Mouse (Mus musculus): ENCODE results near the gene Mesp1. TPM values are rescaled to one million over a fixed set of nuclear protein-coding genes. Genes with fewer than 3 reads are reported as not detected.
A peak's percentile ranks its signal among the peaks of the same experiment; 100 is the strongest.

Mesp1 gene
- polyA plus RNA-seq, 1 experiment from 2014 or later, result not detected

DNA sequence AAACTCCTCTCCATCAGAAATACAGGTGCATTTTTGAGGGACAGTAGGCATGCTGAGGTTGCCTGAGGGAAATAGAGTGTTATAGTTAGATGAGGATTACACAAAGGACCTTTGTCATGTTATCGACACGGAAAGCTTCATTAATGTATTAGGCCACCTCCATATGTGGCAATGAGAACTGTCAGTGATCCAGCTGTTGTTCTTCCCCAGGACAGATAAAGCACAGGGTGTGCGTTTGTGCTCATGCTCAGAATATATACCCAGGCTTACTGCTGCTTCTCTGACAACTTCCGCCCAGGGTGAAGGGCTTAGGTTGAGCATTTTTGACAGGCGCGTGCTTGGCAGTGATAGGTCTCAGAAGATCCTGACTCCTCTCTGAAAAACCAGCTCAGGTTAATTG, 44.1 kb downstream of the Mesp1 start:
- H3K4me3 ChIP-seq (ENCODE audit: low read depth, low read length), result no peak overlapping the region
- TF ChIP-seq EP300 (IDR thresholded peaks at IDR 0.05; ENCODE audit: low read depth) (no peak), CTCF (IDR thresholded peaks at IDR 0.05; ENCODE audit: low read depth) (no peak)
- no peaks in the 10 kb centered on the region for H3K9me3 ChIP-seq (ENCODE audit: low read length)
- DNase-seq, result no peak
- H3K27me3 ChIP-seq (ENCODE audit: insufficient read depth, low read length), result no peaks in the 10 kb centered on the region
- H3K9ac ChIP-seq (replicated peaks), result no peak overlapping the region
- no peaks in the 10 kb centered on the region for H3K4me1 ChIP-seq (ENCODE audit: insufficient read depth)
- no peak for ATAC-seq
- H3K4me2 ChIP-seq (ENCODE audit: low read depth, low read length), result no peak overlapping the region
- 78% methylated on average over 6 of the region's 6 CpGs for WGBS (ENCODE audit: insufficient replicate concordance)
- no peaks in the 10 kb centered on the region for H3K36me3 ChIP-seq (replicated peaks; ENCODE audit: insufficient read depth, low read length)
- no peak overlapping the region for H3K27ac ChIP-seq (ENCODE audit: low read depth)

- Histone ChIP-seq H3K27ac (ENCODE audit: low read depth) (no peak overlapping the region), H3K4me1 (ENCODE audit: insufficient read depth) (peaks cover 9% of the 10 kb centered on the region), H3K27me3 (ENCODE audit: insufficient read depth, low read length) (no peaks in the 10 kb centered on the region), H3K9me3 (ENCODE audit: low read length) (no peaks in the 10 kb centered on the region), H3K36me3 (replicated peaks; ENCODE audit: insufficient read depth, low read length) (no peaks in the 10 kb centered on the region), H3K9ac (replicated peaks) (no peak overlapping the region), H3K4me3 (ENCODE audit: low read depth, low read length) (no peak overlapping the region), H3K4me2 (ENCODE audit: low read depth, low read length) (no peak overlapping the region)
- 64% methylated on average over 6 of the region's 6 CpGs for WGBS (ENCODE audit: insufficient replicate concordance)
- ATAC-seq (no peak), DNase-seq (no peak)
- TF ChIP-seq CTCF (IDR thresholded peaks at IDR 0.05; ENCODE audit: low read depth) (no peak), EP300 (IDR thresholded peaks at IDR 0.05; ENCODE audit: low read depth) (no peak)
Observed at GRCm38 (mm10) chr7:79747659-79748058, 45.9 kb downstream of the Mesp1 start.

DNA sequence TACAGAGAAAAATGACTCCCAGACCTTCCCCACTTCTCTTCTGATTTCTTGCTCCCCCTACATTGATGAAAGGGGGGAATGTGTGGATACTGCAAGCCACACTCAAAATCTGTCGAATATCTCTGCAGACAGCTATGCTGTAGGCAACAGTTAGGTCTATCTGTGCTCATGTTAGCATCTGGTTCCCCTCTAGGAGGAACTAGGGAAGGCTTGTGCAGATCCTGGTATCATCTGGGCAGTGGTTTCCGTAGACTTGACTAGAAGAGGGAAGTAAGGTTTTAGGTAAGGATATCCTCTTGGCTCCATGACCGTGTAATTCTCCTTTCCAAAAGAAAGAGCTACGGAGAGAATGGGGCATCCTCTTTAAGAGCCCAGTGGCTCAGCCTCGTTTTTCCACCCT, 49.0 kb downstream of the Mesp1 start:
- WGBS (ENCODE audit: insufficient replicate concordance), result 27% methylated on average over 5 of the region's 5 CpGs
- Histone ChIP-seq H3K27ac (ENCODE audit: low read depth) (no peak overlapping the region), H3K4me1 (ENCODE audit: insufficient read depth) (peaks cover 12% of the 10 kb centered on the region), H3K4me2 (ENCODE audit: low read depth, low read length) (no peak overlapping the region), H3K36me3 (replicated peaks; ENCODE audit: insufficient read depth, low read length) (no peaks in the 10 kb centered on the region), H3K9me3 (ENCODE audit: low read length) (no peaks in the 10 kb centered on the region), H3K4me3 (ENCODE audit: low read depth, low read length) (no peak overlapping the region), H3K9ac (replicated peaks) (no peak overlapping the region), H3K27me3 (ENCODE audit: insufficient read depth, low read length) (no peaks in the 10 kb centered on the region)
- no peak for ATAC-seq
- no peak for DNase-seq
- TF ChIP-seq CTCF (IDR thresholded peaks at IDR 0.05; ENCODE audit: low read depth), result no peak
- TF ChIP-seq EP300 (IDR thresholded peaks at IDR 0.05; ENCODE audit: low read depth), result no peak

GRCm38 (mm10) chr7:79744051-79744450, 49.5 kb downstream of the Mesp1 start:
- 86% methylated on average over 9 of the region's 9 CpGs for WGBS (ENCODE audit: insufficient replicate concordance)

DNA sequence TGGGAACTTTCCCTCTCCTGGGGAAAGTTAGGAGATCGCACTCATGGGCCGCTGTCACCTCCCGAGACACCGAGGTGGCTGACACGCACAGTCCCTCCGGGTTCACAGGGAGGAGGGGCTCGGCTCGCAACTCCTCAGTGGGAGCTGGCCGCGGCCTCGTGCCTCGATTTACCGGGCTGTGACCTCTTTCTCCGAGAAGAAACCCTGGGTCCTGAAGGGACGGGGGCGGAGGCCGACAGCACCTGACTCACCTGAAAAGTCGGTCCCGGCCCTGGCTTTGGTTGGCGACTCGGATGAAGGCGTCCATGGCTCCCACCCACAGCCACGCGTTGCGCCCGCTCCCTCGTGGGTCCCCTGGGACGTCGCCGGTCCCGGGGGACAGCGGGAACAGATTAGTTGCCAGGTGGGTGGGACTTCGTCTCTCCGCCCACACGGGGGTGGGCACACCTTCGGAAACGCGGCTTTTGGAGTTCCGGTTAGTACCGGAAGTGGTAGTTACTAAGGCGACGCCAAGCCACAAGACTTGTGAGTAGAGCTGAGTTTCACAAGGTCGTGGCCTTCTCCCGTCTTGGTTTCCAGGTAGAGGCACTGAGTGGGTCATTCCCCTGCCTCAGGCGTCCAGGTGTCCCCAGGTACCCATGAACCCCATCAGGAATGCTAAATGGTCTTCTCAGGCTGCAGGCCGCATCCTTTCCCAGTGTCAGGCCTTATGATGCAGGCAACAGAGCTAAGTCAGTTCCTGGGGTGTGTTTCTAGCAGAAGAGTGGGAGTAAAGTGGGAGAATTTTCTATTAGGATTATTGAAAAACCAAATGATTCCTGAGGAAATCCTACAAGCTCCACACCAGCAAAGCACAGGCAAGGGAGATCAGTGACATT, 50.7 kb downstream of the Mesp1 start, which contains the start of the genes Pex11a and Wdr93:
Gene Pex11a (minus strand): TSS at position 473 of the 878 bp plus-strand sequence.
Gene Wdr93 (plus strand): TSS at position 505 of the 878 bp plus-strand sequence.
- H3K4me1 ChIP-seq (ENCODE audit: insufficient read depth), result peaks cover 12% of the 10 kb centered on the region
- DNase-seq, result peak; percentile 86
- no peaks in the 10 kb centered on the region for H3K27me3 ChIP-seq (ENCODE audit: insufficient read depth, low read length)
- H3K9ac ChIP-seq (replicated peaks), result peak within 1 kb of the TSS; percentile 68
- H3K4me2 ChIP-seq (ENCODE audit: low read depth, low read length), result peak within 1 kb of the TSS; percentile 98
- no peak for TF ChIP-seq CTCF (IDR thresholded peaks at IDR 0.05; ENCODE audit: low read depth)
- no peak for TF ChIP-seq EP300 (IDR thresholded peaks at IDR 0.05; ENCODE audit: low read depth)
- H3K9me3 ChIP-seq (ENCODE audit: low read length), result no peaks in the 10 kb centered on the region
- H3K27ac ChIP-seq (ENCODE audit: low read depth), result peak within 1 kb of the TSS; percentile 73
- H3K36me3 ChIP-seq (replicated peaks; ENCODE audit: insufficient read depth, low read length), result no peaks in the 10 kb centered on the region
- 3% methylated on average over 44 of the region's 46 CpGs for WGBS (ENCODE audit: insufficient replicate concordance)
- H3K4me3 ChIP-seq (ENCODE audit: low read depth, low read length), result peak within 1 kb of the TSS; percentile 74
- ATAC-seq, result peak; percentile 91

More at GRCm38 (mm10) chr7:79744051-79744450, 49.5 kb downstream of the Mesp1 start:
- no peak for DNase-seq
- Histone ChIP-seq H3K36me3 (replicated peaks; ENCODE audit: insufficient read depth, low read length) (no peaks in the 10 kb centered on the region), H3K9me3 (ENCODE audit: low read length) (no peaks in the 10 kb centered on the region), H3K4me3 (ENCODE audit: low read depth, low read length) (no peak overlapping the region), H3K27me3 (ENCODE audit: insufficient read depth, low read length) (no peaks in the 10 kb centered on the region), H3K27ac (ENCODE audit: low read depth) (no peak overlapping the region), H3K9ac (replicated peaks) (no peak overlapping the region), H3K4me1 (ENCODE audit: insufficient read depth) (peaks cover 12% of the 10 kb centered on the region), H3K4me2 (ENCODE audit: low read depth, low read length) (no peak overlapping the region)
- ATAC-seq, result no peak
- TF ChIP-seq CTCF (IDR thresholded peaks at IDR 0.05; ENCODE audit: low read depth), result no peak
- TF ChIP-seq EP300 (IDR thresholded peaks at IDR 0.05; ENCODE audit: low read depth), result no peak

GRCm38 (mm10) chr7:79742277-79742658, 51.3 kb downstream of the Mesp1 start:
- H3K4me3 ChIP-seq (ENCODE audit: low read depth, low read length), result peak overlapping the region; percentile 74
- H3K9ac ChIP-seq (replicated peaks), result peak overlapping the region; percentile 68
- no peaks in the 10 kb centered on the region for H3K9me3 ChIP-seq (ENCODE audit: low read length)
- DNase-seq (no peak), ATAC-seq (0 out of 2 replicates have a peak, but pooled peaks have one; percentile 27)
- no peaks in the 10 kb centered on the region for H3K27me3 ChIP-seq (ENCODE audit: insufficient read depth, low read length)
- H3K36me3 ChIP-seq (replicated peaks; ENCODE audit: insufficient read depth, low read length), result 0 out of 2 replicates have a peak, but pooled peaks cover 2% of the 10 kb centered on the region
- H3K4me1 ChIP-seq (ENCODE audit: insufficient read depth), result peaks cover 12% of the 10 kb centered on the region
- WGBS (ENCODE audit: insufficient replicate concordance), result 8% methylated on average over 11 of the region's 11 CpGs
- H3K27ac ChIP-seq (ENCODE audit: low read depth), result peak overlapping the region; percentile 73; the same call in 1 of the 2 replicates
- H3K4me2 ChIP-seq (ENCODE audit: low read depth, low read length), result peak overlapping the region; percentile 98
- peak; percentile 60; the same call in 1 of the 2 replicates for TF ChIP-seq EP300 (IDR thresholded peaks at IDR 0.05; ENCODE audit: low read depth)
- TF ChIP-seq CTCF (IDR thresholded peaks at IDR 0.05; ENCODE audit: low read depth), result no peak

Other genes with a start within 250 kb of the Mesp1 start
- 0.20 TPM in 1 of 2 replicates, not detected in the other for gene Rhcg, start 176.1 kb downstream of the Mesp1 start, polyA plus RNA-seq (2015; fragmentation: Nextera tagmentation; extraction: Ambion mirVana)
- 2.2 and 2.5 TPM in 2 replicates for gene Ticrr, start 133.6 kb downstream of the Mesp1 start, polyA plus RNA-seq (2015; fragmentation: Nextera tagmentation; extraction: Ambion mirVana)
- gene Kif7, start 78.1 kb downstream of the Mesp1 start, polyA plus RNA-seq (2015; fragmentation: Nextera tagmentation; extraction: Ambion mirVana), result 0.15 and 0.19 TPM in 2 replicates
- not detected in 2 replicates for gene Plin1, start 60.9 kb downstream of the Mesp1 start, polyA plus RNA-seq (2015; fragmentation: Nextera tagmentation; extraction: Ambion mirVana)
- 13.5 and 16.1 TPM in 2 replicates for gene Pex11a, start 50.7 kb downstream of the Mesp1 start, polyA plus RNA-seq (2015; fragmentation: Nextera tagmentation; extraction: Ambion mirVana)
- 0.11 and 0.19 TPM in 2 replicates for gene Wdr93, start 50.6 kb downstream of the Mesp1 start, polyA plus RNA-seq (2015; fragmentation: Nextera tagmentation; extraction: Ambion mirVana)
- 0.07 TPM in 1 of 2 replicates, not detected in the other for gene Mesp2, start 16.9 kb upstream of the Mesp1 start, polyA plus RNA-seq (2015; fragmentation: Nextera tagmentation; extraction: Ambion mirVana)
- gene Anpep, start 67.3 kb upstream of the Mesp1 start, polyA plus RNA-seq (2015; fragmentation: Nextera tagmentation; extraction: Ambion mirVana), result 24.8 and 26.7 TPM in 2 replicates
- gene Ap3s2, start 126.9 kb upstream of the Mesp1 start, polyA plus RNA-seq (2015; fragmentation: Nextera tagmentation; extraction: Ambion mirVana), result 8.0 and 8.3 TPM in 2 replicates
- gene Arpin, start 141.6 kb upstream of the Mesp1 start, polyA plus RNA-seq (2015; fragmentation: Nextera tagmentation; extraction: Ambion mirVana), result 2.5 and 2.8 TPM in 2 replicates
- gene Zfp710, start 231.0 kb upstream of the Mesp1 start, polyA plus RNA-seq (2015; fragmentation: Nextera tagmentation; extraction: Ambion mirVana), result 5.9 and 6.4 TPM in 2 replicates